Mouse (Mus musculus): ENCODE data around the gene Zbp1.

Zbp1 gene

DNA sequence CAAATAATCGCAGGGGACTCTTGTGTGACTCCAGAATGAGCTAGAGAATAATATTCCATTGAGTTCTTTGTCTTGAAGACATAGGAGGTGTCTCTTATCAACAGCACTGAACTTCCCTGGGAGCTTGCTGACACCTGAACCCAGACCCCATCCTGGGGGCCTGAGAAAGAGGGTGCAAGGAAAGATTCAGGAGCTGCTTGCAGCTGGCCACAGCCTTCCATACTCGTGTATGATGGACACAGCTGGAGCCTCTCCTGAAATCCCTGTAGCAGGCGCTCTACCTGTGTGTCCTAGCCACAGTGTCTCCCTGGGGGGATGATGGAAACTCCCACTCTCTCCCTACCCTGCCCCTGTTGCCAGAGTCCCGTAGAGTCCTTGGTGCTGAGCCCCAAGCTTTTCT, 6.5 kb downstream of the Zbp1 start:
- no peak for DNase-seq (ENCODE audit: low spot score)

DNA sequence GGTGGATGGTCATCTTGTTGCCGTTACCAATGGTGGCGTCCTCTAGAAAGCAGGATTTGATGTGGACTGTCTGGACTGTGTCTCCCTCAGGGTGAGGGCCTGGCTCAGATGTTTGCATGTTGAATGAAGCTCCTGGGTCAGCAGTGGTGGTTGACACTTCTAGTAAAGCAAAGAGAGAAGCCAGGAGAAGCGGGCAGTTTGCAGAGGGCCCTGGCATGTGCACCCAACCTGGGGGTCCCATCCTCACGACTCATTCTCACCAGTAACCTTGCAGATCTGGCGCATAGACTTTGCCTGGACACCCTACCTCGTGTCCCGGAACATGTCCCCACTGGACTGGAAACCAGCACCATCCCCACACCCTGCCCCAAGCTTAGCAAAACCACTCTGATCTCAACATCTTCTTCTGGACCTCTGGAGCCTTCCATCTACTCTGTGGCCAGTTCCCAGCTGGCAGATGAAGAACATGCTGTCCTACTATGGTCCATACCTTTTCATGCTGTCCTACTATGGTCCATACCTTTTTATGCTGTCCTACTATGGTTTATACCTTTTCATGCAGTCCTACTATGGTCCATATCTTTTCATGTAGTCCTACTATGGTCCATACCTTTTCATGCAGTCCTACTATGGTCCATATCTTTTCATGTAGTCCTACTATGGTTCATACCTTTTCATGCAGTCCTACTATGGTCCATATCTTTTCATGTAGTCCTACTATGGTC, 9.5 kb downstream of the Zbp1 start:
- no peak for DNase-seq (ENCODE audit: low spot score)

GRCm38 (mm10) chr2:173207051-173207450, 11.7 kb downstream of the Zbp1 start:
- DNase-seq (ENCODE audit: low spot score), result no peak

DNA sequence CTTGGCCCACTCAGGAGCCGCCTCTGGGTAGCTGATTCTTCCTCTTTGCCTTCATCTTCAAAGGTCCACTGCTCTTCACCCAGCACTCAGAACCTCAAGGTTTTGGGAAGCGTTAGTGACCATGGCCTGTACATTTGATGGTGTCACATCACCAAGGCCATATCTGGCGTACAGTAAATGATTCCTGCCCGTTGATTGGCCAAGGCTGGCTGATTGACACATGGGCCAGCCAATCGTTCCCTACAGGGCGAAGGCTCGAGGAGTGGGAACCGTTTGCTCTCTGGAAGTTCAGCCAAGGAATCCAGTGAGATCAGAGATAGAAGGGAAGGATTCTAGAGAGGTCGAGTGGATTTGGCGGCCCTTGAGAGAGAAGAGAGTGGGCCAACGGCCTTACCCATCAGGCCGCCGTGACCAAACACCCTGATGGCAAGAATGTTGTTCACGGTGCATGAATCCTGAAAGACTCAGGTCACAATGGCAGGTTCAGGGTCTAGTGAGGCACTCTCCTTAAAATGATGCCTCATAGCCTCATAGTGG, 13.1 kb downstream of the Zbp1 start:
- no peak for DNase-seq (ENCODE audit: low spot score)

DNA sequence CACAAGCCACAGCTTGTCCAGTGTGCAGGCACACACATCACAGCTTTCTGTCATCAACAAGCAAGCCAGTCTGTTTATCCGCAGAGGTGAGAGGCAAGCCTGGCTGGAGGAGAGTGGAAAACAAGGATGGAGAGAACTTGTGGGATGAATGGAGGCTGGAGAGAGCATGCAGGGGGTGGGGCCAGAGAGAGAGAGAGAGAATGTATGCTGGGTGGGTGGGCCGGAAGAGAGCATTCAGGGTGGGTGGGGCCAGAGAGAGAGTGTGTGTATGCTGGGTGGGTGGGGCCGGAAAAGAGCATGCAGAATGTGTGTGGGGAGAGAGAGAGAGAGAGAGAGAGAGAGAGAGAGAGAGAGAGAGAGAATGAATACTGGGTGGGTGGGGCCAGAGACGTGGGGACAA, 14.1 kb downstream of the Zbp1 start:
- DNase-seq (ENCODE audit: low spot score), result no peak

- no peak for DNase-seq (ENCODE audit: low spot score)
These were observed 15.0 kb downstream of the Zbp1 start for GRCm38 (mm10) chr2:173203726-173204125.

DNA sequence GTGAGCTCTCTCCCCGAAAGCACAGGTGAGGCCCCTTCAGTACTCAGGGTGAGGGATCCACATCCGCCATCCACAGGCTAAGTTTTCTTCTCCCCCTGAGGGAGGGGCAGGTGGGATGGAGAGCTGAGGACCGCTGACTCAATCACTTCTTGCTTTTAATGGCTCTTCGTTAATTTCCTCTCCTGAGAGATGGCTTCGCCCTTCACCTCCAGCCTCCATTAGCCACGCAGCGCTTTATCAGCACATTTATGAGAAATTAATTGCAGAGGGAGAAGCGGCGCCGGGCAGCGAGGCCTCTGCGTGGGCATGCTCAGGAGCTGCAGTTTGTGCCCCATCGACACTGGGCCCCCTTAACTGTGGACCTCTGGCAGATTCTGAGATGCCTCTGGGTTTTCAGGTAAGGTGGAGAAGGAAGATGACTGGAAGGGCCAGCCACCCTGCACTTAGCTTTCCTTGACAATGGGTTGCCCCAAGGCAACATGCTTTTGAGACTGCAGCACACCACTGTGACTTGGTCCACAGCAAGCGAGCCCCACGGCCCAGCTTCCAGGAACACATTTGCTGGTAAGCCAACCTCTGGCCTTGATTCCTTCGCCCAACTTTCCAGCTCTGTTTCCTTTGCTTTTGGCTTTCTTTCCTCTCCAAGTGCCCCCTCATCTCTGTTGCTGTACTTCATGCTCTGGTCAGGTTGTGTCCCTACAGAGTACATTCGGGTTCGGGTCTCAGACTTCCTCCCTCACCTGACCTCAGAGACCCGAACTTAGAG, 15.6 kb downstream of the Zbp1 start:
- DNase-seq (ENCODE audit: low spot score), result no peak

DNA sequence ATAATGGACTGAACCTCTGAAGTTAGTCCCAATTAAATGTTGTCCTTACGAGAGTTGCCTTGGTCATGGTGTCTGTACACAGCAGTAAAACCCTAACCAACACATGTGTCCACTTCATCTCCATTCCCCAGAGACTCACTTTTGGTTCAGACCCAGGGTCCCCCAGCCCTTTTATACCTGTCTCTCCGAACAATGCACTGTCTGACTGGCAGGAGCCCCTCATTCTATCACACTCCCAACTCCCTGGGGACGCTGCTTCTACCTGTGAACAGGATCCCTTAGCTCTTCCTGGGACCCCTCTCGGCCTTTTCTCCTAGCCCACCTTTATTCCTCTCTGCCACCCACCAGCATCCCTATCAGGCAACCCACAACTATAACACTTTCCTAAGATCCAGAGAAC, 23.9 kb downstream of the Zbp1 start:
- DNase-seq (ENCODE audit: low spot score), result no peak

- DNase-seq (ENCODE audit: low spot score), result no peak
These were observed 31.4 kb downstream of the Zbp1 start for GRCm38 (mm10) chr2:173187182-173187855.

- DNase-seq (ENCODE audit: low spot score), result peak; percentile 82
These were observed 32.4 kb downstream of the Zbp1 start for GRCm38 (mm10) chr2:173186047-173186943.

GRCm38 (mm10) chr2:173185282-173185681, 33.4 kb downstream of the Zbp1 start:
- DNase-seq (ENCODE audit: low spot score), result no peak

GRCm38 (mm10) chr2:173184475-173185080, 34.1 kb downstream of the Zbp1 start:
- DNase-seq (ENCODE audit: low spot score), result no peak

- DNase-seq (ENCODE audit: low spot score), result peak; percentile 59
These were observed 34.8 kb downstream of the Zbp1 start for GRCm38 (mm10) chr2:173183836-173184460.

- DNase-seq (ENCODE audit: low spot score), result no peak
These were observed 35.4 kb downstream of the Zbp1 start for GRCm38 (mm10) chr2:173183311-173183710.

- no peak for DNase-seq (ENCODE audit: low spot score)
These were observed 35.9 kb downstream of the Zbp1 start for GRCm38 (mm10) chr2:173182796-173183195.

DNA sequence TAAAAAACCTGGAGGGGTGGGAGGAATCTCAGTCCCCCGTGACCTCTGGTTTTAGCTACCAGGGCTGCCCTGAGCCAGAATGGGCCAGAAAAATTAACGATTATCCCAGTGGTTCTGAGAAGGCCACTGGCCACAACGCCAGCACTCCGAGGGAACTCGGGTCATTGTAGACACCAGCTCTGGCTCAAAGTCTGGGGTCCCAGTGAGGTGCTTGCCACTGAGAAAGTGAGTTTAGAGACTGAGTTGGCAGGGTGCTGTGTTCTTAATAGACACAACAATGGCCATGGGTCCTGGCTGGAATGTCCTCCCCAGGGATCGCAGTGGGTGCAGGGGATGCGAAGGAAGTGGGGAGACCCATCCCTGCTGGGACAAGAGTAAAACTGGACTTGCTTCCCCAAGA, 36.8 kb downstream of the Zbp1 start:
- no peak for DNase-seq (ENCODE audit: low spot score)

GRCm38 (mm10) chr2:173181486-173181885, 37.2 kb downstream of the Zbp1 start:
- no peak for DNase-seq (ENCODE audit: low spot score)

- DNase-seq (ENCODE audit: low spot score), result no peak
These were observed 37.9 kb downstream of the Zbp1 start for GRCm38 (mm10) chr2:173180721-173181388.

DNA sequence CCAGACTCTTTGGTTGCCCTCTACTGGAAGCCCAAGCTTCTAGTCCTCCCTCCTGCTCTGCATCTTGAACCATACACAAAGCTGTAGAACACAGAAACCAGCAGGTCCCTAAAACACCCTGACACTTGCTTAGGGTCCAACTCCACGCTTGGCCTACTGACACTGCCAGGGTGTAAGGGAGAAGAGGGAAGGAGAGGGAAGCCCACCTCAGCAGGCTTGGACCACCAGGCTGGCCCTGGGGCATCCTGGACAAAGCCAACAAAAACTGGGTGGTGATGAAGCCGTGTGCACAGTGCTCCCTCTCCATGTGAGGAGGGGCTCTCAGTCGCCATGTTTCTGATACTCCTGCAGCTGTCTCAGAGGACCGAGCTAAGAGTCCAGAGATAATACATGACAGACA, 38.7 kb downstream of the Zbp1 start:
- DNase-seq (ENCODE audit: low spot score), result no peak

- DNase-seq (ENCODE audit: low spot score), result no peak
These were observed 39.7 kb downstream of the Zbp1 start for GRCm38 (mm10) chr2:173179046-173179445.

Data from ovary, postnatal 36 days (tissue).